In the genomic region with DNA sequence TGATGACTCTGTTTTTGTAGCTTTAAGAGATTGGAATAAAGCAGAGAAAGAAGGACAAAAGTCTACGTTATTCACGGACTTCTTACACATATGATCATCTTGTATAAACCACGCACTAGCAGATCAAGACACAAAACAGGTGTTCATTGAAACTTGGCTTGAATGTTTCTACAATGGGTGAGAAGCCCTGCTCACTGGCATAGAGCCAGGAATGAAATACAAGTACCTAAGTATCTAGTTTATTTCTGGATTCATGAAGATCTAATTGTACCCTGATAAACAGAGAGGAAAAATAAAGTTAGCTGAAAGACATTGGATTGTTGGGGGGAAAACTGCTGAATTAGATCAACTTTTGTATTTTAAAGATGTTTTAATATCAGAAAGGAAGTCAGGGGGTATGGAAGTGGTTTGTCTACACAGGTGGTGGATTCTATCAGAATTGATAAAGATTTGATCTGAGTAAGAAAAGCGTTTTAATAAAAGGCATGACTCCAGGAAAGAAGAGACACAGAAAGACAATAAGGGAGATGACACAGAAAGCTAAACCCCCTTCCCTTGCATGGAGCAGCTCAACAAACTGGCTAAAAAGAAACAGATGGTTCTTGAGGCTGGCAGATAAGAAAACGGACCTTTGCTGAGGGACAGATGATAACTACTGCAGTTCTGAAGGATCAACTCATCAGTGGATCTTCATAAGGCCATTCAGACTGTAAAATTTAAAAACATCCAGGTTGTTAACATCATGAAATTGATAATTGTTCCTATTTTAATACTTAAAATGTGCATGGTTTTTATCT, we compare ENCODE assay signal across 24 mouse cellular contexts.
DNase-seq lines count a peak whose midpoint lies in the region; ATAC-seq and TF ChIP-seq lines count a peak whose summit lies in the region.
"Had no signal": no experiment of that assay in that cellular context is flagged by ENCODE, and none has a peak within 500 bp of the region (broad histone marks: within the 10 kb centered on the region; RNA-seq: fewer than 3 reads in every experiment).

No protein-coding gene starts in this region.

- H3K4me1 ChIP-seq in embryonic facial prominence, embryonic 14.5 days (ENCODE audit: control insufficient read depth, insufficient read depth, low read length): no peaks in the 10 kb centered on the region
- no peaks in the 10 kb centered on the region for H3K4me1 ChIP-seq in embryonic facial prominence, embryonic 10.5 days
- H3K4me1 ChIP-seq in embryonic fibroblast, embryonic 13.5 days (ENCODE audit: control insufficient read depth, insufficient read depth, low read length): no peaks in the 10 kb centered on the region
- H3K4me1 ChIP-seq: embryonic facial prominence, embryonic 13.5 days; forebrain, embryonic 10.5 days; forebrain, embryonic 12.5 days had no signal

- no peak overlapping the region for H3K4me2 ChIP-seq in embryonic facial prominence, embryonic 14.5 days (ENCODE audit: low read depth, low read length)
- H3K4me2 ChIP-seq: embryonic facial prominence, embryonic 13.5 days; forebrain, embryonic 12.5 days had no signal

- TF ChIP-seq CTCF in embryonic fibroblast, embryonic 13.5 days (IDR thresholded peaks at IDR 0.05; ENCODE audit: borderline replicate concordance, insufficient read depth, low read length): no peak

- no peaks in the 10 kb centered on the region for H3K36me3 ChIP-seq in embryonic facial prominence, embryonic 14.5 days (ENCODE audit: control insufficient read depth, insufficient read depth, low read length)
- H3K36me3 ChIP-seq in embryonic facial prominence, embryonic 10.5 days (replicated peaks): no peaks in the 10 kb centered on the region
- H3K36me3 ChIP-seq: embryonic facial prominence, embryonic 13.5 days; forebrain, embryonic 10.5 days; forebrain, embryonic 12.5 days had no signal

- H3K27me3 ChIP-seq in embryonic facial prominence, embryonic 14.5 days (replicated peaks; ENCODE audit: control insufficient read depth, insufficient read depth, low read length): no peaks in the 10 kb centered on the region
- no peaks in the 10 kb centered on the region for H3K27me3 ChIP-seq in embryonic facial prominence, embryonic 10.5 days (replicated peaks; ENCODE audit: low read depth, poor library complexity, severe bottlenecking)
- H3K27me3 ChIP-seq: CH12.LX; embryonic facial prominence, embryonic 13.5 days; forebrain, embryonic 12.5 days; Patski had no signal

- H3K9me3 ChIP-seq in embryonic facial prominence, embryonic 14.5 days (ENCODE audit: control insufficient read depth, low read length): no peaks in the 10 kb centered on the region
- H3K9me3 ChIP-seq in embryonic facial prominence, embryonic 10.5 days: no peaks in the 10 kb centered on the region
- H3K9me3 ChIP-seq: embryonic facial prominence, embryonic 13.5 days; forebrain, embryonic 10.5 days; forebrain, embryonic 12.5 days had no signal

- WGBS in embryonic facial prominence, embryonic 14.5 days: 75% methylated on average over 5 of the region's 5 CpGs
- WGBS in embryonic facial prominence, embryonic 10.5 days: 89% methylated on average over 5 of the region's 5 CpGs

- DNase-seq in cerebellum, postnatal 10 days: peak; percentile 28 to 58
- DNase-seq in cerebellum, postnatal 25 days: no peak
- peak; percentile 9 for DNase-seq in embryonic facial prominence, embryonic 14.5 days (ENCODE audit: low spot score)
- no peak for DNase-seq in embryonic facial prominence, embryonic 10.5 days (ENCODE audit: low spot score)
- DNase-seq in MEL-GATA-1-ER (ENCODE audit: extremely low read depth, low read depth): peak; percentile 43
- no peak for DNase-seq in heart, adult 8-10 months (ENCODE audit: low spot score)
- DNase-seq in spleen, postnatal 14 days (ENCODE audit: low spot score in 2 of 2): no peak
- DNase-seq: adrenal gland, adult 8-10 months; adrenal gland, postnatal 14 days; adrenal gland, postnatal 36 days; B cell, adult 2 months; cerebellum, adult 11-12 months; cerebellum, adult 9-10 months had no signal

- no peak overlapping the region for H3K4me3 ChIP-seq in embryonic facial prominence, embryonic 14.5 days (ENCODE audit: low read depth, low read length)
- H3K4me3 ChIP-seq in embryonic facial prominence, embryonic 10.5 days: no peak overlapping the region
- no peak overlapping the region for H3K4me3 ChIP-seq in embryonic fibroblast, embryonic 13.5 days (ENCODE audit: insufficient read depth, low read length)
- H3K4me3 ChIP-seq: embryonic facial prominence, embryonic 13.5 days; erythroblast, embryonic 14.5 days; forebrain, embryonic 10.5 days; forebrain, embryonic 12.5 days had no signal

- no peak overlapping the region for H3K9ac ChIP-seq in embryonic facial prominence, embryonic 14.5 days (ENCODE audit: low read depth, low read length)
- H3K9ac ChIP-seq: embryonic facial prominence, embryonic 13.5 days; forebrain, embryonic 12.5 days had no signal

- TF ChIP-seq POLR2A in embryonic fibroblast, embryonic 13.5 days (IDR thresholded peaks at IDR 0.05; ENCODE audit: low read depth, low read length): no peak

- ATAC-seq in embryonic facial prominence, embryonic 14.5 days (ENCODE audit: low read depth): no peak
- ATAC-seq: activated CD4-positive, CD25-positive, alpha-beta regulatory T cell, adult 4 months; CD4-positive, CD25-positive, alpha-beta regulatory T cell, adult 4 months; forebrain, embryonic 14.5 days; forebrain, embryonic 16.5 days; Patski had no signal

- H3K27ac ChIP-seq in embryonic facial prominence, embryonic 14.5 days (replicated peaks; ENCODE audit: low read depth, low read length): no peak overlapping the region
- no peak overlapping the region for H3K27ac ChIP-seq in embryonic facial prominence, embryonic 10.5 days (replicated peaks)
- peak overlapping the region; percentile 81 for H3K27ac ChIP-seq in embryonic fibroblast, embryonic 13.5 days (ENCODE audit: insufficient read depth, low read length)
- H3K27ac ChIP-seq: embryonic facial prominence, embryonic 13.5 days; forebrain, embryonic 10.5 days; forebrain, embryonic 12.5 days had no signal

Comparison
In these comparisons a context has a peak if more than half of its experiments do, and no peak if none do; other contexts are left out.
1. DNase-seq: peak in cerebellum, postnatal 10 days (2 of 2), embryonic facial prominence, embryonic 14.5 days (single experiment) and MEL-GATA-1-ER (single experiment); none in cerebellum, postnatal 25 days (0 of 2), embryonic facial prominence, embryonic 10.5 days (single experiment), heart, adult 8-10 months (single experiment) and spleen, postnatal 14 days (0 of 2).